Mouse (Mus musculus) midbrain, embryonic 13.5 days (tissue): ENCODE measurements around the gene Plekhj1. TPM values are rescaled to one million over a fixed set of nuclear protein-coding genes. Genes with fewer than 3 reads are reported as not detected.

ENCODE experiments used
- ATAC-seq: fragments of 200-750 bp; cut with Nextera tagmentation; 2 replicates; pipeline ENCODE4 v1.8.0; 2017; ENCODE audit warnings: mild to moderate bottlenecking, moderate TSS enrichment, moderate library complexity
- H3K27ac ChIP-seq: fragments of 300-500 bp; sonication (generic); 2 replicates; pipeline ENCODE4 v1.5.1; 2015; ENCODE audit warnings: inconsistent platforms, mild to moderate bottlenecking, moderate library complexity
- H3K27me3 ChIP-seq: fragments of 300-500 bp; sonication (generic); 2 replicates; pipeline ENCODE4 v1.6.1; 2015; ENCODE audit warnings: mild to moderate bottlenecking, inconsistent platforms
- H3K36me3 ChIP-seq: fragments of 300-500 bp; sonication (generic); 2 replicates; pipeline ENCODE4 v1.6.1; 2015; ENCODE audit warnings: mild to moderate bottlenecking, inconsistent platforms
- H3K4me1 ChIP-seq: fragments of 300-500 bp; sonication (generic); replicated peaks from 2 replicates; pipeline ENCODE4 v1.6.1; 2015; ENCODE audit warnings: inconsistent platforms
- H3K4me2 ChIP-seq: fragments of 300-500 bp; sonication (generic); replicated peaks from 2 replicates; pipeline ENCODE4 v1.6.1; 2015; ENCODE audit warnings: moderate library complexity, mild to moderate bottlenecking, inconsistent platforms
- H3K4me3 ChIP-seq: fragments of 300-500 bp; sonication (generic); replicated peaks from 2 replicates; pipeline ENCODE4 v1.5.1; 2015; ENCODE audit warnings: mild to moderate bottlenecking, inconsistent platforms
- H3K9ac ChIP-seq: fragments of 300-500 bp; sonication (generic); replicated peaks from 2 replicates; pipeline ENCODE4 v1.6.1; 2015; ENCODE audit warnings: mild to moderate bottlenecking, inconsistent platforms
- H3K9me3 ChIP-seq: fragments of 300-500 bp; sonication (generic); 2 replicates; pipeline ENCODE4 v1.6.1; 2016; ENCODE audit warnings: mild to moderate bottlenecking, inconsistent platforms
- WGBS: fragments of 180-500 bp; shearing (Covaris S2); methylation state at CpG from one replicate; pipeline ENCODE4 v1.1.7; 2015; 5-methylcytosine and 5-hydroxymethylcytosine counted together
- microRNA counts: library from miRNA; unstranded; fragments of <30 nt; microRNA quantifications from one replicate; lab custom pipeline; 2016
- microRNA-seq: library from miRNA; unstranded; fragments of <30 nt; microRNA quantifications from one replicate; pipeline ENCODE4, GENCODE M21; 2016
- polyA plus RNA-seq: library from polyadenylated mRNA; unstranded; fragments of >200 nt; fragmentation: Nextera tagmentation; extraction: Ambion mirVana; gene quantifications from 2 replicates; pipeline ENCODE4 v1.2.1, GENCODE M21; 2015

The Plekhj1 gene
- polyA plus RNA-seq, 1 experiment from 2014 or later: 150 TPM

DNA sequence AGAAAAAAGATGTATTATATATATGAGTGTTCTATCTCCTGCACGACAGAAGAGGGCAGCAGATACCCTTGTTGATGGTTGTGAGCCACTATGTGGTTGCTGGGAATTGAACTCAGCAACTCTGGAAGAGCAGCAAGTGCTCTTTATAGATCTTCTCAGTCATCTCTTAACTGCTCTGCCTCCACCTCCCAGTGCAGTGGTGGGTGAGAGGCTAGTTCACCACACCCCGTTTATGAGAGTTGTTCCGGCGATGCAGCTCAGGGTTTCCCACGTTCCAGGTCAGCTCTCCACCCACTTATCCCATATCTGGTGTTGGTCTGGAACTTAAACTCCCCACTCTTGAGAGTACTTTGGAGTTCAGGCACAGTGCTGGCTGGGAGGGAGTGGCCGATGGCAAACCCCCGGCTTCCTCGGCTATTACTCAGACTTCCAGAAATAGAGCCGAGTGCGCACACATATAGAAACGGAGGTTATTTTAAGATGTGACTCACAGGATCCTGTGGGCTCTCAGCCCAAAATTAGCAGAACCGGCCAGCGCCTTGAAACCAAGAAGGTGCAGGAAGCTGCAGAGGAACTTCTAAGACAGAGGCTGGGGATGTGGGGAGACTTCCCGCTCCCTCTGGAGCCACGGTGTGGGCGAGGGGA is 47.1 kb downstream of the Plekhj1 start:
- no peak overlapping the region for H3K9ac ChIP-seq
- H3K9me3 ChIP-seq: no peaks in the 10 kb centered on the region
- no peak for ATAC-seq
- peaks cover 23% of the 10 kb centered on the region for H3K4me1 ChIP-seq
- peak overlapping the region; percentile 3; the same call in 1 of the 2 replicates for H3K4me3 ChIP-seq
- H3K36me3 ChIP-seq: no peaks in the 10 kb centered on the region
- H3K27ac ChIP-seq: no peak overlapping the region
- WGBS: 18% methylated on average over 16 of the region's 16 CpGs
- H3K4me2 ChIP-seq: peak overlapping the region; percentile 32
- no peaks in the 10 kb centered on the region for H3K27me3 ChIP-seq

DNA sequence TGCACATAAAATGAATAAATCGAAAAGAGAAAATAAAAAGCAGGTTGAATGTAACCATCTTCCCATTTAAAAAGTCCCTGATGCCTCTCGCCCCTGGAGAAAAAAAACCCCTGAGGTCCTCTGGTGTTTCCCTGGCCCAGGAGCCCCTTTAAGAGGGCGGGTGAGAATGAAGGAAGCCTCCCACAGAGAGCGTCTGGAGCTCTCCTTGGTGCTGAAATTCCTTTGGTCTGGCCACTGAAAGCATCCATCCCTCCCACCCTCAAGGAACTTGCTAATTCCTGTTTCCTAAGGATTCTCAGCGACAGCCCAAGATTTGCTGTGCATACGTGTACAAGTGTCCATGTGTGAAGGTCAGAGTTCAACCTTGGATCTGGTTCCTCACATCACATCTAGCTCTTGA is 49.8 kb downstream of the Plekhj1 start:
- no peak overlapping the region for H3K4me2 ChIP-seq
- 13% methylated on average over 6 of the region's 6 CpGs for WGBS
- no peaks in the 10 kb centered on the region for H3K9me3 ChIP-seq
- H3K27me3 ChIP-seq: no peaks in the 10 kb centered on the region
- H3K27ac ChIP-seq: no peak overlapping the region
- H3K36me3 ChIP-seq: no peaks in the 10 kb centered on the region
- H3K9ac ChIP-seq: no peak overlapping the region
- H3K4me1 ChIP-seq: peaks cover 11% of the 10 kb centered on the region; the same call in 1 of the 2 replicates
- ATAC-seq: no peak
- no peak overlapping the region for H3K4me3 ChIP-seq

- H3K4me3 ChIP-seq: no peak overlapping the region
- H3K27me3 ChIP-seq: no peaks in the 10 kb centered on the region
- peaks cover 12% of the 10 kb centered on the region for H3K4me1 ChIP-seq
- ATAC-seq: 0 out of 2 replicates have a peak, but pooled peaks have one; percentile 49
- H3K27ac ChIP-seq: no peak overlapping the region
- H3K9ac ChIP-seq: no peak overlapping the region
- no peak overlapping the region for H3K4me2 ChIP-seq
- no peaks in the 10 kb centered on the region for H3K9me3 ChIP-seq
- WGBS: 13% methylated on average over 3 of the region's 3 CpGs
- no peaks in the 10 kb centered on the region for H3K36me3 ChIP-seq
Observed at GRCm38 (mm10) chr10:80747410-80747809, 51.0 kb downstream of the Plekhj1 start.

MicroRNAs within 50 kb of the gene (microRNA counts, 519-probe panel; counts per million panel counts)
- 110 counts per million, percentile 56 among the panel's probes with 10 or more counts for microRNA mmu-miR-1982 (lab: Ali Mortazavi, UCI)

Small RNAs within 50 kb of the gene (microRNA-seq; reads per million reads assigned to microRNA genes)
- gene Mir1982: 1.2 reads per million

Other genes with a start within 250 kb of the Plekhj1 start
- 28.8 and 32.6 TPM in 2 replicates for gene Rexo1, start 237.1 kb downstream of the Plekhj1 start, polyA plus RNA-seq
- 3.7 and 4.5 TPM in 2 replicates for gene Klf16, start 221.3 kb downstream of the Plekhj1 start, polyA plus RNA-seq
- 78.5 and 93.4 TPM in 2 replicates for gene Abhd17a, start 208.3 kb downstream of the Plekhj1 start, polyA plus RNA-seq
- gene Scamp4, start 195.8 kb downstream of the Plekhj1 start, polyA plus RNA-seq: 60.2 and 60.3 TPM in 2 replicates
- gene Adat3, start 195.7 kb downstream of the Plekhj1 start, polyA plus RNA-seq: 6.1 and 7.6 TPM in 2 replicates
- 4.0 and 4.9 TPM in 2 replicates for gene Gm49322, start 192.6 kb downstream of the Plekhj1 start, polyA plus RNA-seq
- gene Csnk1g2, start 175.8 kb downstream of the Plekhj1 start, polyA plus RNA-seq: 73.8 and 115 TPM in 2 replicates
- gene Btbd2, start 141.6 kb downstream of the Plekhj1 start, polyA plus RNA-seq: 60.9 and 80.6 TPM in 2 replicates
- 49.6 and 60.1 TPM in 2 replicates for gene Mknk2, start 120.5 kb downstream of the Plekhj1 start, polyA plus RNA-seq
- 58.3 and 58.5 TPM in 2 replicates for gene Mob3a, start 96.6 kb downstream of the Plekhj1 start, polyA plus RNA-seq
- 37.8 and 39.2 TPM in 2 replicates for gene Izumo4, start 96.4 kb downstream of the Plekhj1 start, polyA plus RNA-seq
- gene Ap3d1, start 56.4 kb downstream of the Plekhj1 start, polyA plus RNA-seq: 94.5 and 96.3 TPM in 2 replicates
- gene Dot1l, start 43.4 kb downstream of the Plekhj1 start, polyA plus RNA-seq: 19.3 and 23.3 TPM in 2 replicates
- 64.1 and 64.9 TPM in 2 replicates for gene Sf3a2, start 428 bp downstream of the Plekhj1 start, polyA plus RNA-seq
- not detected in 2 replicates for gene Amh, start 6.6 kb upstream of the Plekhj1 start, polyA plus RNA-seq
- 0.28 and 0.43 TPM in 2 replicates for gene Jsrp1, start 14.9 kb upstream of the Plekhj1 start, polyA plus RNA-seq
- gene Oaz1, start 28.0 kb upstream of the Plekhj1 start, polyA plus RNA-seq: 1,319 and 1,425 TPM in 2 replicates
- gene Lingo3, start 45.4 kb upstream of the Plekhj1 start, polyA plus RNA-seq: 1.5 and 1.9 TPM in 2 replicates
- 249 and 254 TPM in 2 replicates for gene Lsm7, start 56.6 kb upstream of the Plekhj1 start, polyA plus RNA-seq
- 56.9 and 61.1 TPM in 2 replicates for gene Sppl2b, start 56.6 kb upstream of the Plekhj1 start, polyA plus RNA-seq
- 0.15 and 0.31 TPM in 2 replicates for gene Tmprss9, start 73.2 kb upstream of the Plekhj1 start, polyA plus RNA-seq
- gene Timm13, start 102.3 kb upstream of the Plekhj1 start, polyA plus RNA-seq: 331 TPM in 2 replicates
- 46.9 and 48.2 TPM in 2 replicates for gene Lmnb2, start 119.6 kb upstream of the Plekhj1 start, polyA plus RNA-seq
- gene Gadd45b, start 131.4 kb upstream of the Plekhj1 start, polyA plus RNA-seq: 4.0 and 4.9 TPM in 2 replicates
- 10.4 and 10.9 TPM in 2 replicates for gene Gng7, start 216.3 kb upstream of the Plekhj1 start, polyA plus RNA-seq
- 30.9 and 34.3 TPM in 2 replicates for gene Diras1, start 227.0 kb upstream of the Plekhj1 start, polyA plus RNA-seq
- gene Slc39a3, start 238.8 kb upstream of the Plekhj1 start, polyA plus RNA-seq: 43.5 and 45.7 TPM in 2 replicates